Mouse (Mus musculus): ENCODE data around the gene Klri2. TPM values are rescaled to one million over a fixed set of nuclear protein-coding genes. Genes with fewer than 3 reads are reported as not detected.

Klri2 gene
- not detected in 2 replicates for polyA plus RNA-seq (2012; rRNA removed)

DNA sequence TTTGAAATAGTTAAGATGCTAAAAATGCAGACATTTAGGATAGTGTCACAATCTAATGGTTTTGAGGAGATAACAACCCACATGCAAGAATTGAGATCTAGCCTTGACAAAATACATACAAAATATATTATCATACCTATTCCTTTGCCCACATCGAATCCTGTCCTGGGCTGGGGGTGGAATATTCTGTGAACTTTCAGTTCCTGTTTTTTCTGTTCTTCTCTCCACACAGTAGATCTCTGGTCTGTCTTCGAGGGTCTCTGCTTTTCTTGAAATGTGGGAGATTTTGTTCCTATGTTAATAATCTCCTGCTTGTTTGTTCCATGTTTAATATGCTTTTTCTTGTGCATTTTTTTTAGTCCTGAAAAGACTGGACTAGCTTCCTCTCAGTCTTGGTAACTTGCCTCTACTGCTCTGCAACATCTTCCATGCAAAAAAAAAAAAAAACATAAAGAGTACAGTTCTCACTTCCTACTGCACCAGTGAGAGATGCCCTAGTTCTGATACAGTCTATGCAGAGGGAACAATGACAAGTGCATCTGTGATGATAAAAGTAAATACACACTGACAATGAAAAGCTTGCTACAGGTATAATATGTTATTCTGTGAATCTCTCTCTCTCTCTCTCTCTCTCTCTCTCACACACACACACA lies at the start of gene Klri2:
Gene Klri2, minus strand, starts transcription at position 416 of the 653 bp plus-strand sequence.

DNA sequence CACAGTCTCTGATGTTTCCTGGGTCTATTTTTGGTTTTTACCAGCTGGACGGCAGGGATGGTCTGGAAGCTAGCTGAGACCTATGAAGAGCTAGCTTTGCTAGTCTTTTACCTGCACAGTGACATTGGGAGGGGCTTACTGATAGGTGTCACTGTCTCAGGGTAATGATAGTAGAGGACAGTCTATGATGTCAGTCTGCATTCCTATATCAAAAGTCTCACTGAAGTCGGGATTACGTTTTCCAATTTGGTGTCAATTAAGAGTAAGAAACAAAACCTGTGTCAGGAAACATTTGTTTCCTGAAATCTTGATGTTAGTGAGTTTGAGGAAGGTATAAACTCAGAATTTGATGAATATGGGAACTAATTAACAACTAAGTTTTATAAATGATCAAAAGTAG lies 43.9 kb upstream of the Klri2 start, which contains the start of gene Gm156:
Gene Gm156, minus strand, starts transcription at position 101 of the 400 bp plus-strand sequence.

DNA sequence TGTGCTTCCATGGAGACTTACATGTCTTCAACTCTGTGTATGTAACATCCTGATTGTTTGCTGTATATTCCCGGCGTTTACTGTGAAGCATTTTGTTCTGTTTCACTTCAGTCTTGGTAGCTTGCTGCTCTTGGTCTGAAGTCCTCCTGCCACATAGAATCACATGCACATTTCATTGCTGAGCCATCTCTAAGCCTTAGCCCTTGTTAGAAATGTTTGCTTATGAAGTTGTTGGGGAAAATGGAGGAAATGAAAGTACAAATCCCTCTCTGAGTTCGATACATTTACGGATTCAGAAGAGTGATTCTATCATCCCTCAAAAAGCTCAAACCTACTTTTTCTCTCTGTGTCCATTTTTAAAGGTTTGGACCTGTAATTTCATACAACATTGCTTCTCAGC lies 23.3 kb downstream of the Klri2 start, which contains the start of gene Klri1:
Gene Klri1, minus strand, starts transcription at position 101 of the 400 bp plus-strand sequence.

Other genes with a start within 250 kb of the Klri2 start
- not detected in 2 replicates for gene Olr1, start 233.3 kb downstream of the Klri2 start, polyA plus RNA-seq (2012; rRNA removed)
- not detected in 2 replicates for gene Tmem52b, start 227.9 kb downstream of the Klri2 start, polyA plus RNA-seq (2012; rRNA removed)
- gene Gabarapl1, start 207.3 kb downstream of the Klri2 start, polyA plus RNA-seq (2012; rRNA removed) = 32.0 and 33.7 TPM in 2 replicates
- not detected in 2 replicates for gene Klre1, start 162.6 kb downstream of the Klri2 start, polyA plus RNA-seq (2012; rRNA removed)
- not detected in 2 replicates for gene Klrd1, start 148.7 kb downstream of the Klri2 start, polyA plus RNA-seq (2012; rRNA removed)
- not detected in 2 replicates for gene Klrk1, start 116.6 kb downstream of the Klri2 start, polyA plus RNA-seq (2012; rRNA removed)
- not detected in 2 replicates for gene Klrc3, start 97.1 kb downstream of the Klri2 start, polyA plus RNA-seq (2012; rRNA removed)
- gene Klrc2, start 79.8 kb downstream of the Klri2 start, polyA plus RNA-seq (2012; rRNA removed) = not detected in 2 replicates
- not detected in 2 replicates for gene Klrc1, start 61.5 kb downstream of the Klri2 start, polyA plus RNA-seq (2012; rRNA removed)
- not detected in 2 replicates for gene Klri1, start 23.4 kb downstream of the Klri2 start, polyA plus RNA-seq (2012; rRNA removed)
- gene Gm156, start 43.8 kb upstream of the Klri2 start, polyA plus RNA-seq (2012; rRNA removed) = not detected in 2 replicates
- not detected in 2 replicates for gene Gm17631, start 122.2 kb upstream of the Klri2 start, polyA plus RNA-seq (2012; rRNA removed)
- not detected in 2 replicates for gene Klra17, start 136.2 kb upstream of the Klri2 start, polyA plus RNA-seq (2012; rRNA removed)
- not detected in 2 replicates for gene Klra5, start 177.2 kb upstream of the Klri2 start, polyA plus RNA-seq (2012; rRNA removed)